Mouse (Mus musculus) hindbrain, embryonic 16.5 days (tissue): Measurements from ENCODE around the gene Hist2h2be. TPM values are rescaled to one million over a fixed set of nuclear protein-coding genes. Genes with fewer than 3 reads are reported as not detected.
"Not testable (repeated sequence)": the region's sequence is repeated elsewhere in the genome, so short reads cannot be mapped to it uniquely, and the experiment has no call there.

Experiments
- ATAC-seq: fragments of 200-750 bp; cut with Nextera tagmentation; 2 replicates; pipeline ENCODE4 v1.8.0; 2017; ENCODE audit warnings: moderate TSS enrichment, moderate library complexity
- H3K27ac ChIP-seq: fragments of 300-500 bp; sonication (generic); 2 replicates; pipeline ENCODE4 v1.5.1; 2014; ENCODE audit warnings: low read depth, mild to moderate bottlenecking, control low read depth, low read length, moderate library complexity
- H3K27me3 ChIP-seq: fragments of 300-500 bp; sonication (generic); replicated peaks from 2 replicates; pipeline ENCODE4 v1.6.1; 2014; ENCODE audit warnings: low read length; ENCODE audit not compliant: control insufficient read depth, insufficient read depth
- H3K36me3 ChIP-seq: fragments of 300-500 bp; sonication (generic); 2 replicates; pipeline ENCODE4 v1.6.1; 2014; ENCODE audit warnings: mild to moderate bottlenecking, low read length, moderate library complexity, mixed read lengths; ENCODE audit not compliant: control insufficient read depth, insufficient read depth
- H3K4me1 ChIP-seq: fragments of 300-500 bp; sonication (generic); 2 replicates; pipeline ENCODE4 v1.6.1; 2014; ENCODE audit warnings: low read depth, low read length; ENCODE audit not compliant: control insufficient read depth, insufficient read depth
- H3K4me2 ChIP-seq: fragments of 300-500 bp; sonication (generic); 2 replicates; pipeline ENCODE4 v1.6.1; 2014; ENCODE audit warnings: mild to moderate bottlenecking, low read length, control low read depth, moderate library complexity
- H3K4me3 ChIP-seq: fragments of 300-500 bp; sonication (generic); 2 replicates; pipeline ENCODE4 v1.5.1; 2014; ENCODE audit warnings: mild to moderate bottlenecking, low read length, control low read depth, moderate library complexity
- H3K9ac ChIP-seq: fragments of 300-500 bp; sonication (generic); 2 replicates; pipeline ENCODE4 v1.6.1; 2014; ENCODE audit warnings: low read depth, mild to moderate bottlenecking, control low read depth, low read length, moderate library complexity
- H3K9me3 ChIP-seq: fragments of 300-500 bp; sonication (generic); 2 replicates; pipeline ENCODE4 v1.6.1; 2014; ENCODE audit warnings: mild to moderate bottlenecking, low read length, moderate library complexity; ENCODE audit not compliant: control insufficient read depth
- WGBS: fragments of 180-500 bp; shearing (Covaris S2); extraction: QIAGEN DNeasy Blood & Tissue Kit; methylation state at CpG from one replicate; pipeline ENCODE4 v1.1.7; 2014; 5-methylcytosine and 5-hydroxymethylcytosine counted together
- microRNA-seq: library from miRNA; unstranded; fragments of <30 nt; microRNA quantifications from one replicate; pipeline ENCODE4, GENCODE M21; 2017
- polyA plus RNA-seq: library from polyadenylated mRNA; unstranded; fragments of >200 nt; fragmentation: Nextera tagmentation; extraction: Ambion mirVana; gene quantifications from 2 replicates; pipeline ENCODE4 v1.2.1, GENCODE M21; 2015

Gene Hist2h2be
- polyA plus RNA-seq, 1 experiment from 2014 or later, result 4.9 TPM

- Histone ChIP-seq H3K4me2 (peak overlapping the region; percentile 84), H3K27ac (peak overlapping the region; percentile 84), H3K9me3 (no peaks in the 10 kb centered on the region), H3K4me3 (no peak overlapping the region), H3K27me3 (no peaks in the 10 kb centered on the region), H3K4me1 (peaks cover 21% of the 10 kb centered on the region), H3K36me3 (no peaks in the 10 kb centered on the region), H3K9ac (peak overlapping the region; percentile 66)
- 72% methylated on average over 7 of the region's 7 CpGs for WGBS
- ATAC-seq, result no peak
These were observed 43.6 kb downstream of the Hist2h2be start for GRCm38 (mm10) chr3:96264404-96264949.

GRCm38 (mm10) chr3:96266132-96266710 lies 45.3 kb downstream of the Hist2h2be start:
- H3K27ac ChIP-seq, result no peak overlapping the region
- H3K4me3 ChIP-seq, result no peak overlapping the region
- no peak overlapping the region for H3K4me2 ChIP-seq
- no peak overlapping the region for H3K9ac ChIP-seq
- 93% methylated on average over 8 of the region's 8 CpGs for WGBS
- peaks cover 21% of the 10 kb centered on the region for H3K4me1 ChIP-seq
- no peak for ATAC-seq
- H3K36me3 ChIP-seq, result no peaks in the 10 kb centered on the region
- no peaks in the 10 kb centered on the region for H3K9me3 ChIP-seq
- no peaks in the 10 kb centered on the region for H3K27me3 ChIP-seq

DNA sequence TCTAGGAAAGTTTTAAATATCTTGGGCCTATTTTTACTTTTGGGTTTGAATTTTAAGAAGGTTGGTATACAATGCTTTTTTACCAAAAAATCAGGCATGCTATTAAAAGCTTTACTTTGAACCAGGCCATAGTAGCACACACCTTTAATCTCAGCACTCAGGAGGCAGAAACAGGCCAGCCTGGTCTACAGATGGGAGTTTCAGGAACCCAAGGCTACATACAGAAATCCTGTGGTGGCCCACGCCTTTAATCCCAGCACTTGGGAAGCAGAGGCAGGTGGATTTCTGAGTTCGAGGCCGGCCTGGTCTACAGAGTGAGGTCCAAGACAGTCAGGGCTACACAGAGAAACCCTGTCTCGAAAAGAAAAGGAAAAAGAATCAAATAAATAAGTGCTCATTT lies 46.6 kb downstream of the Hist2h2be start:
- Histone ChIP-seq H3K9me3 (no peaks in the 10 kb centered on the region), H3K4me1 (peaks cover 12% of the 10 kb centered on the region), H3K27ac (peak overlapping the region; percentile 18; the same call in 1 of the 2 replicates), H3K4me3 (no peak overlapping the region), H3K27me3 (no peaks in the 10 kb centered on the region), H3K36me3 (no peaks in the 10 kb centered on the region), H3K9ac (no peak overlapping the region), H3K4me2 (no peak overlapping the region; the same call in 1 of the 2 replicates)
- 83% methylated on average over 4 of the region's 4 CpGs for whole genome bisulfite sequencing
- no peak for ATAC-seq

DNA sequence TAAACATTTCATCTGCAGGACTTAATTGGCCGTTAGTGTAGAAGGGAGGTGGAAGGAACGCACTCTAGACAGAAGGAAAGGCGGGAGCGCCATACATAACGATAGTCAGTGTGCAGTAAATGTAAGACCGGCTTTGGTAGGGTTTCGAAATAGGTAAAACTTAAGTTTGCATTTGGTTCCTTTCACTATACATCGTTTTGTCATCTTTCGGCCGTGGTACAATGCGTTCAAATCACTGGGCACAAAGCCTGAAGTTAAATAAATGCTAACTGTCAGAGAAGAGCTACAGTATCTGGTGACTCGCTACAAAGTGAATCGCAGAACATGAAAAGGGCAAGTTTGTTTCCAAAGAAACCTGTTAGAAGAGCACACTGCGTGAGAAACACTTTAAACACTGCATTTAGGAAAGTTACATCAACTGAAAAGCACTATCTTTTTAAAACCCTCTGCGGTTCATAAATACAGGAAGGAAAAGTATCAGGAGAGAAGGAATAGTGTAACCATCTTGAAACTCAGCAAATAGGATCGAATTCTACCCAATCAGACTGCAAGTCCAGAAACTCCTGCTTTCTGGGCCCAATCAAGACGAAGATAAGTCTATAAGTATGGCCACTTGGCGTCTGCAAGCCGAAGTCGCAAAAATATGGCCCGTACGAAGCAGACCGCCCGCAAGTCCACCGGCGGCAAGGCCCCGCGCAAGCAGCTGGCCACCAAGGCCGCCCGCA lies 47.3 kb downstream of the Hist2h2be start, which contains the start of gene Hist2h3b:
Hist2h3b (plus strand) TSS at position 604 of the 725 bp plus-strand sequence.
- 20% methylated on average over 28 of the region's 30 CpGs for WGBS
- peaks cover 12% of the 10 kb centered on the region for H3K4me1 ChIP-seq

DNA sequence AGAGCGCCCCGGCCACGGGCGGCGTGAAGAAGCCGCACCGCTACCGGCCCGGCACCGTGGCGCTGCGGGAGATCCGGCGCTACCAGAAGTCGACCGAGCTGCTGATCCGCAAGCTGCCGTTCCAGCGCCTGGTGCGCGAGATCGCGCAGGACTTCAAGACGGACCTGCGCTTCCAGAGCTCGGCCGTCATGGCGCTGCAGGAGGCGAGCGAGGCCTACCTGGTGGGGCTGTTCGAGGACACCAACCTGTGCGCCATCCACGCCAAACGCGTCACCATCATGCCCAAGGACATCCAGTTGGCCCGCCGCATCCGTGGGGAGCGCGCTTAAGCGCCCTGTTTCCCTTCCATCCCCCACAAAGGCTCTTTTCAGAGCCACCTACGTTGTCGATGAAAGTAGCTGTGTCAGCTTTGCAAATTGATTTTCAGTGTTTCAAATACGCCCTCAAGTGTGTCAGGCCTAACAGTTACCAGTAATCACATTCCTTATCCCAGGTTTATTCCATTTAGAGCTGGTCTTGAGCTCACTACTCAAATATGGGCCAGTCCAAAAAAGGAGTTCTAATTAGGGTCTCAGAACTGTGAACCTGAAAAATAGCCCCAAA lies 48.0 kb downstream of the Hist2h2be start:
- peak overlapping the region; percentile 95 for H3K4me2 ChIP-seq
- H3K4me1 ChIP-seq, result peaks cover 10% of the 10 kb centered on the region
- not testable (repeated sequence) for H3K9me3 ChIP-seq, H3K27me3 ChIP-seq, H3K36me3 ChIP-seq
- WGBS, result 0% methylated on average over 11 of the region's 44 CpGs
- peak overlapping the region; percentile 93 for H3K27ac ChIP-seq
- H3K4me3 ChIP-seq, result peak overlapping the region; percentile 59
- peak overlapping the region; percentile 59 for H3K9ac ChIP-seq
- peak; percentile 35 for ATAC-seq

More for the DNA sequence above, 47.3 kb downstream of the Hist2h2be start, which contains the start of gene Hist2h3b:
- H3K36me3 ChIP-seq, result no peaks in the 10 kb centered on the region
- H3K27ac ChIP-seq, result peak within 1 kb of the TSS; percentile 93
- no peaks in the 10 kb centered on the region for H3K9me3 ChIP-seq
- ATAC-seq, result peak; percentile 79
- no peaks in the 10 kb centered on the region for H3K27me3 ChIP-seq
- H3K9ac ChIP-seq, result peak within 1 kb of the TSS; percentile 59
- peak within 1 kb of the TSS; percentile 95 for H3K4me2 ChIP-seq
- H3K4me3 ChIP-seq, result peak within 1 kb of the TSS; percentile 59

GRCm38 (mm10) chr3:96269511-96270474 lies 48.9 kb downstream of the Hist2h2be start, which contains the start of gene Hist2h2bb:
TSS of gene Hist2h2bb (plus strand) at chr3:96269752.
- H3K36me3 ChIP-seq, result no peaks in the 10 kb centered on the region
- ATAC-seq, result peak; percentile 96
- H3K4me1 ChIP-seq, result peaks cover 5% of the 10 kb centered on the region; the same call in 1 of the 2 replicates
- H3K27ac ChIP-seq, result peak within 1 kb of the TSS; percentile 93
- H3K9me3 ChIP-seq, result no peaks in the 10 kb centered on the region
- no peaks in the 10 kb centered on the region for H3K27me3 ChIP-seq
- H3K9ac ChIP-seq, result peak within 1 kb of the TSS; percentile 73
- WGBS, result under 1% methylated on average over 45 of the region's 45 CpGs
- H3K4me3 ChIP-seq, result peak within 1 kb of the TSS; percentile 59
- peak within 1 kb of the TSS; percentile 95 for H3K4me2 ChIP-seq

Small RNAs within 50 kb of the gene (microRNA-seq; reads per million reads assigned to microRNA genes)
- gene Gm44492, result not detected
- not detected for gene Gm47311
- gene Gm47313, result not detected

Other genes with a start within 250 kb of the Hist2h2be start
- gene Plekho1, start 225.1 kb upstream of the Hist2h2be start, polyA plus RNA-seq, result 27.7 and 41.3 TPM in 2 replicates
- 58.7 and 60.8 TPM in 2 replicates for gene Vps45, start 162.7 kb upstream of the Hist2h2be start, polyA plus RNA-seq
- gene Otud7b, start 116.6 kb upstream of the Hist2h2be start, polyA plus RNA-seq, result 6.5 and 8.7 TPM in 2 replicates
- 12.7 and 13.9 TPM in 2 replicates for gene Mtmr11, start 59.1 kb upstream of the Hist2h2be start, polyA plus RNA-seq
- 131 and 152 TPM in 2 replicates for gene Sf3b4, start 48.8 kb upstream of the Hist2h2be start, polyA plus RNA-seq
- gene Sv2a, start 40.0 kb upstream of the Hist2h2be start, polyA plus RNA-seq, result 135 TPM in 2 replicates
- 52.7 and 57.2 TPM in 2 replicates for gene Bola1, start 1.4 kb upstream of the Hist2h2be start, polyA plus RNA-seq
- gene Hist2h2ab, start 1.3 kb upstream of the Hist2h2be start, polyA plus RNA-seq, result not detected in 2 replicates
- gene Hist2h2ac, start 239 bp upstream of the Hist2h2be start, polyA plus RNA-seq, result 1.3 TPM in 1 of 2 replicates, not detected in the other
- gene Hist2h3c2, start 18.0 kb downstream of the Hist2h2be start, polyA plus RNA-seq, result 0.70 and 1.1 TPM in 2 replicates
- 31.6 and 34.2 TPM in 2 replicates for gene Hist2h2aa2, start 19.2 kb downstream of the Hist2h2be start, polyA plus RNA-seq
- 6.1 and 9.9 TPM in 2 replicates for gene Hist2h2aa1, start 24.4 kb downstream of the Hist2h2be start, polyA plus RNA-seq
- gene Hist2h3c1, start 25.6 kb downstream of the Hist2h2be start, polyA plus RNA-seq, result 0.21 and 0.47 TPM in 2 replicates
- 2.8 and 3.1 TPM in 2 replicates for gene Hist2h4, start 42.2 kb downstream of the Hist2h2be start, polyA plus RNA-seq
- 8.1 and 8.4 TPM in 2 replicates for gene Hist2h3b, start 47.5 kb downstream of the Hist2h2be start, polyA plus RNA-seq
- gene Hist2h2bb, start 48.6 kb downstream of the Hist2h2be start, polyA plus RNA-seq, result 1.5 and 2.1 TPM in 2 replicates
- 1.7 and 2.3 TPM in 2 replicates for gene Fcgr1, start 72.8 kb downstream of the Hist2h2be start, polyA plus RNA-seq
- gene BC107364, start 231.2 kb downstream of the Hist2h2be start, polyA plus RNA-seq, result not detected in 2 replicates